Mouse (Mus musculus): Measurements from ENCODE around the gene Tex13b.

- no peak for TF ChIP-seq CHD2 (IDR thresholded peaks at IDR 0.05; ENCODE audit: low read depth, low read length)
- no peak for TF ChIP-seq MAFK (IDR thresholded peaks at IDR 0.05; ENCODE audit: insufficient read depth, low read depth, low read length)
- no peak for TF ChIP-seq ZC3H11A (IDR thresholded peaks at IDR 0.05; ENCODE audit: borderline replicate concordance, low read depth, low read length)
Measured at GRCm38 (mm10) chrX:140813312-140814006, at the start of gene Tex13b.

Measured in ES-E14 (cell line).